Mouse (Mus musculus): ENCODE results near the gene Cutc. TPM values are rescaled to one million over a fixed set of nuclear protein-coding genes. Genes with fewer than 3 reads are reported as not detected.

Gene Cutc
- polyA plus RNA-seq, 1 experiment from 2014 or later: 8.4 TPM

GRCm38 (mm10) chr19:43724821-43725220 is 28.0 kb upstream of the Cutc start:
- 85% methylated on average over 7 of the region's 7 CpGs for WGBS
- ATAC-seq: no peak
- peaks cover 77% of the 10 kb centered on the region for H3K36me3 ChIP-seq

DNA sequence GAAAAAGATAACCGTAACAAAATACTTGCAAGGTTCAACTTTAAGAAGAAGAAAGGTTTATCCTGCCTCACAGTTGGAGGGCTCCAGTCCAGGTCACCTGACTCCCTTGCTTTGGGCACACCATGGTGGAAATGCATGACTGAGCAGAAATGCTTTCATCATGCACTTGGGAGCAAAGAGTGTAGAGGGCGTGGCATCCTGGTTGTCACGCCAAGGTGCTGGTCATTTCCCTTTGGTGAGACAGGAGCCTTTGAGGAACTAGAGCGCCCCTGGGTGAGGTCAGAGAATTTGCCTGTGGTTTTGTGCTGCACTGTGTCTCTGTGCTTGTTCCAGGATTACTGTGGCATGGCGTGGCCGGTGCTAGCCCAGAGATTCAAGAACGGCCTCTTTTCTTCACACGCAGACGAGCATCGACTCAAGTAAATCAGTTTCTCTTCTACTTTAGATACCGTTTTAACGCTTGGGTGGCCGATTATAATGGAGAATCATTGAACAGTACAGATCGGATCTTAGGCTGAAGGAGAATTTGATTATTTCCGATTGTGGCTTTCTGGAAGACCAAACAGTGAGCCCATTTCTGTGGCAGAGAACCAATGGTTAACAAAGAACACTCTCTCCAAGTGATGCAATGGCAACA is 26.2 kb upstream of the Cutc start:
- ATAC-seq: no peak
- Histone ChIP-seq H3K27me3 (no peaks in the 10 kb centered on the region), H3K27ac (no peak overlapping the region), H3K36me3 (peaks cover 64% of the 10 kb centered on the region), H3K4me3 (replicated peaks) (no peak overlapping the region), H3K4me2 (replicated peaks) (no peak overlapping the region), H3K4me1 (replicated peaks) (peaks cover 6% of the 10 kb centered on the region), H3K9ac (replicated peaks) (no peak overlapping the region), H3K9me3 (no peaks in the 10 kb centered on the region)
- WGBS: 76% methylated on average over 15 of the region's 15 CpGs

More at GRCm38 (mm10) chr19:43724821-43725220, 28.0 kb upstream of the Cutc start:
- H3K9ac ChIP-seq (replicated peaks): no peak overlapping the region
- no peak overlapping the region for H3K4me3 ChIP-seq (replicated peaks)
- no peaks in the 10 kb centered on the region for H3K27me3 ChIP-seq
- no peaks in the 10 kb centered on the region for H3K9me3 ChIP-seq
- no peak overlapping the region for H3K27ac ChIP-seq
- no peak overlapping the region for H3K4me2 ChIP-seq (replicated peaks)
- H3K4me1 ChIP-seq (replicated peaks): peaks cover 5% of the 10 kb centered on the region

- peak overlapping the region; percentile 51 for H3K4me2 ChIP-seq (replicated peaks)
- H3K9ac ChIP-seq (replicated peaks): peak overlapping the region; percentile 41; the same call in 1 of the 2 replicates
- 0 out of 2 replicates have a peak, but pooled peaks have one; percentile 34 for ATAC-seq
- no peaks in the 10 kb centered on the region for H3K27me3 ChIP-seq
- 35% methylated on average over 22 of the region's 22 CpGs for WGBS
- H3K4me1 ChIP-seq (replicated peaks): peaks cover 6% of the 10 kb centered on the region
- H3K36me3 ChIP-seq: peaks cover 52% of the 10 kb centered on the region
- H3K9me3 ChIP-seq: no peaks in the 10 kb centered on the region
- peak overlapping the region; percentile 60; the same call in 1 of the 2 replicates for H3K27ac ChIP-seq
- peak overlapping the region; percentile 31 for H3K4me3 ChIP-seq (replicated peaks)
Observed at GRCm38 (mm10) chr19:43729296-43730036, 23.3 kb upstream of the Cutc start.

DNA sequence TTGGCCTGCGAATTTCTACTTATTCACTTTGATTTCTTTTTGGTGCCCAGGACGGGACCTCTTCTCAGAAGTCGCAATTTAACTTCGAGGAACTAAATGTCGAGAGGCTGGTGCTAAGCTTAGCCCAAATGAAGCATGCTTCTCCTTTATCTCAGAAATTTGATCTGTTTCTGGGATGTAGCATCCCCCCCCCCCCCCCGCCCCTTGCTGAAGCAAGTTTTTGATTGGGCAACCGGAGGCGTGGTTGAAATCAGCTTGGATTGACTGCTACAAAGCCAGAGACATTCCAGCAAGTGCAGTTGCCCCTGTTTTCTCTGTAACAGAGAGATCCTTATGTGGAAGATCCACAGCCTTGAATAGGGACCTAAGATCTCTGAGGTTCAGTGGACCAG is 22.8 kb upstream of the Cutc start:
- 31% methylated on average over 8 of the region's 8 CpGs for WGBS
- peak overlapping the region; percentile 60; the same call in 1 of the 2 replicates for H3K27ac ChIP-seq
- H3K4me1 ChIP-seq (replicated peaks): peaks cover 6% of the 10 kb centered on the region
- H3K27me3 ChIP-seq: no peaks in the 10 kb centered on the region
- H3K36me3 ChIP-seq: peaks cover 53% of the 10 kb centered on the region
- peak overlapping the region; percentile 31 for H3K4me3 ChIP-seq (replicated peaks)
- peak overlapping the region; percentile 51 for H3K4me2 ChIP-seq (replicated peaks)
- no peaks in the 10 kb centered on the region for H3K9me3 ChIP-seq
- no peak for ATAC-seq
- peak overlapping the region; percentile 41; the same call in 1 of the 2 replicates for H3K9ac ChIP-seq (replicated peaks)

GRCm38 (mm10) chr19:43731157-43731556 is 21.6 kb upstream of the Cutc start:
- no peak overlapping the region for H3K4me2 ChIP-seq (replicated peaks)
- H3K9ac ChIP-seq (replicated peaks): no peak overlapping the region
- ATAC-seq: no peak
- no peaks in the 10 kb centered on the region for H3K27me3 ChIP-seq
- WGBS: 65% methylated on average over 7 of the region's 7 CpGs
- H3K36me3 ChIP-seq: peaks cover 51% of the 10 kb centered on the region
- no peak overlapping the region for H3K27ac ChIP-seq
- no peak overlapping the region for H3K4me3 ChIP-seq (replicated peaks)
- H3K4me1 ChIP-seq (replicated peaks): peaks cover 6% of the 10 kb centered on the region
- H3K9me3 ChIP-seq: no peaks in the 10 kb centered on the region

GRCm38 (mm10) chr19:43738409-43738808 is 14.4 kb upstream of the Cutc start:
- WGBS: 98% methylated on average over 10 of the region's 10 CpGs
- Histone ChIP-seq H3K4me3 (replicated peaks) (no peak overlapping the region), H3K27ac (no peak overlapping the region), H3K27me3 (no peaks in the 10 kb centered on the region), H3K9ac (replicated peaks) (no peak overlapping the region), H3K36me3 (peaks cover 88% of the 10 kb centered on the region), H3K4me1 (replicated peaks) (no peaks in the 10 kb centered on the region), H3K9me3 (no peaks in the 10 kb centered on the region), H3K4me2 (replicated peaks) (no peak overlapping the region)
- no peak for ATAC-seq

DNA sequence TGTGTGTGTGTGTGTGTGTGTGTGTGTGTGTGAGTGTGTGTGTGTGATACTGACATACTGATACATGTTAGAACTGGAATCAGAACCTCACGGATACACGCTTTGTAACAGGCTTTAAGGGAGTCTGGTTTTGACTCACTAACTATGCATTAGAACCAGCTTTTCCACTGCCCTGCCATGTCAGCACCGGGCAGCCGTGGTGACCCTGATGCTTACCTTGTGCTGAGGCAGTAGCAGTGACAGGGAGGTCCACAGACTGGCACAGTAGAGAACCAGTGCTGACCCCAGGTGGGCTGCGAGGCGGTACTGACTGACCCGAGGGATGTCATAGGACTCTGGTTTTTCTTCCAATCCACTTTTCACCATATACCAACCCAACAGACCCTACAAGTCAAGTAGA is 9.4 kb upstream of the Cutc start:
- H3K36me3 ChIP-seq: peaks cover 86% of the 10 kb centered on the region

DNA sequence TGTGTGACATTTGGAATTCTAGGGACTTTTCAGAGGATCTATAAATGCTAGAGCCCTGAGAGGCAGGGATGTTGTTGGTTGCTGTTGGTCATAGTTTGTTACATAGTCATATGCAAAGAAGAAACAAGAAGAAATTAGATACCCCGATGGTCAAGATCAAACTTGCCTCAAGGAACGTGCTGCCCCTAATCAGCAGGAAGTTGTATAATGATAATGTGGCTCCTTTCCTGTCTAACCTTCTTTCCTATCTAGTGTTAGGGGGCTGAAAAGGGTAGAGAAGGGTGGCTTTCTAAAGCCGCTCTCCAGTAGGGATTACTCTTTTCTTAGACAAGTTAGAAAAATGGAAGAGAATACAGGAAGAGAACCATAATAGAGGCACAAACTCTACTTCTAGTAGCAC is 7.1 kb upstream of the Cutc start:
- ATAC-seq: no peak
- no peak overlapping the region for H3K4me2 ChIP-seq (replicated peaks)
- peaks cover 77% of the 10 kb centered on the region for H3K36me3 ChIP-seq
- no peaks in the 10 kb centered on the region for H3K27me3 ChIP-seq
- 94% methylated on average over 3 of the region's 3 CpGs for WGBS
- H3K9ac ChIP-seq (replicated peaks): no peak overlapping the region
- H3K27ac ChIP-seq: no peak overlapping the region
- H3K4me1 ChIP-seq (replicated peaks): no peaks in the 10 kb centered on the region
- H3K4me3 ChIP-seq (replicated peaks): no peak overlapping the region
- H3K9me3 ChIP-seq: no peaks in the 10 kb centered on the region

More for the DNA sequence above, 9.4 kb upstream of the Cutc start:
- Histone ChIP-seq H3K9ac (replicated peaks) (no peak overlapping the region), H3K9me3 (no peaks in the 10 kb centered on the region), H3K4me1 (replicated peaks) (no peaks in the 10 kb centered on the region), H3K4me2 (replicated peaks) (no peak overlapping the region), H3K4me3 (replicated peaks) (no peak overlapping the region), H3K27me3 (no peaks in the 10 kb centered on the region), H3K27ac (no peak overlapping the region)
- no peak for ATAC-seq
- WGBS: 99% methylated on average over 7 of the region's 7 CpGs

- Histone ChIP-seq H3K9me3 (no peaks in the 10 kb centered on the region), H3K27me3 (no peaks in the 10 kb centered on the region), H3K36me3 (peaks cover 60% of the 10 kb centered on the region), H3K4me3 (replicated peaks) (no peak overlapping the region), H3K4me2 (replicated peaks) (no peak overlapping the region), H3K9ac (replicated peaks) (no peak overlapping the region), H3K4me1 (replicated peaks) (peaks cover 11% of the 10 kb centered on the region; the same call in 1 of the 2 replicates), H3K27ac (no peak overlapping the region)
- 98% methylated on average over 4 of the region's 4 CpGs for WGBS
- ATAC-seq: no peak
Observed at GRCm38 (mm10) chr19:43747877-43748276, 4.9 kb upstream of the Cutc start.

GRCm38 (mm10) chr19:43750008-43750407 is 2.8 kb upstream of the Cutc start:
- Histone ChIP-seq H3K27me3 (no peaks in the 10 kb centered on the region), H3K9ac (replicated peaks) (no peak overlapping the region), H3K36me3 (peaks cover 44% of the 10 kb centered on the region), H3K27ac (no peak overlapping the region), H3K4me1 (replicated peaks) (peaks cover 18% of the 10 kb centered on the region), H3K4me3 (replicated peaks) (no peak overlapping the region), H3K9me3 (no peaks in the 10 kb centered on the region), H3K4me2 (replicated peaks) (no peak overlapping the region)
- ATAC-seq: no peak
- 97% methylated on average over 2 of the region's 2 CpGs for WGBS

- peak overlapping the region; percentile 78 for H3K9ac ChIP-seq (replicated peaks)
- WGBS: 2% methylated on average over 19 of the region's 24 CpGs
- H3K27me3 ChIP-seq: no peaks in the 10 kb centered on the region
- H3K27ac ChIP-seq: peak overlapping the region; percentile 96
- ATAC-seq: peak; percentile 95
- H3K9me3 ChIP-seq: no peaks in the 10 kb centered on the region
- peak overlapping the region; percentile 70 for H3K4me3 ChIP-seq (replicated peaks)
- H3K36me3 ChIP-seq: peaks cover 12% of the 10 kb centered on the region
- H3K4me2 ChIP-seq (replicated peaks): peak overlapping the region; percentile 63
- H3K4me1 ChIP-seq (replicated peaks): peaks cover 18% of the 10 kb centered on the region
Observed at GRCm38 (mm10) chr19:43753226-43753835, 535 bp downstream of the Cutc start.

- Histone ChIP-seq H3K9me3 (no peaks in the 10 kb centered on the region), H3K4me1 (replicated peaks) (peaks cover 18% of the 10 kb centered on the region), H3K4me3 (replicated peaks) (no peak overlapping the region), H3K27me3 (no peaks in the 10 kb centered on the region), H3K9ac (replicated peaks) (no peak overlapping the region), H3K27ac (no peak overlapping the region), H3K4me2 (replicated peaks) (no peak overlapping the region), H3K36me3 (peaks cover 4% of the 10 kb centered on the region; the same call in 1 of the 2 replicates)
- no peak for ATAC-seq
- WGBS: 76% methylated on average over 2 of the region's 2 CpGs
Observed at GRCm38 (mm10) chr19:43754237-43754636, 1.4 kb downstream of the Cutc start.
